ENCODE assay signal across 8 mouse cellular contexts in the genomic region with DNA sequence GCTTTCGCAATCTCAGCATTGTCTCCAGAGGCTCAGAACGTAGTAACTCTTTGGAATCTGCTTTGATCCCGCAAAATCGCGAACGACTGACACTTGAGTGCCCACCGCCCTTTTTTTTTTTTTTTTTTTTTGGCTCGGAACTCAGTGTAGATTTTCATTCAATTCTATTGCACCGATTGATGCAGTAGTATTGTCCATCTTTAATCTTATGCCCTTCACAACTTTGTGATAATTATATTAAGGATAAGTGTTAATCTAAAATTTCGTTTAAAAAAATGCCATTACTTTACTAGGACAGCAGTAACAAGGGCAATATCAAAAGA. TPM values are rescaled to one million over a fixed set of nuclear protein-coding genes. Genes with fewer than 3 reads are reported as not detected.
DNase-seq lines count a peak whose midpoint lies in the region; ATAC-seq and TF ChIP-seq lines count a peak whose summit lies in the region.

No protein-coding gene starts in this region.

- peaks cover 11% of the 10 kb centered on the region for H3K79me3 ChIP-seq in C2C12 (ENCODE audit: low read depth)

- no peak overlapping the region for H3K9ac ChIP-seq in heart, adult 2 months (ENCODE audit: low read depth, low read length)
- peak overlapping the region; percentile 43; the same call in 1 of the 2 replicates for H3K9ac ChIP-seq in forebrain, embryonic 14.5 days (ENCODE audit: low read length)
- H3K9ac ChIP-seq in liver, embryonic 15.5 days: no peak overlapping the region

- WGBS in heart, adult 2 months: 2% methylated on average over 10 of the region's 10 CpGs
- 1% methylated on average over 10 of the region's 10 CpGs for WGBS in forebrain, embryonic 14.5 days
- WGBS in liver, embryonic 15.5 days (ENCODE audit: insufficient replicate concordance): 1% methylated on average over 10 of the region's 10 CpGs

- H3ac ChIP-seq in C2C12 (ENCODE audit: control insufficient read depth, insufficient read length, low read depth): no peak overlapping the region

- H3K4me2 ChIP-seq in forebrain, embryonic 14.5 days (ENCODE audit: low read length): peak overlapping the region; percentile 89
- H3K4me2 ChIP-seq in liver, embryonic 15.5 days: peak overlapping the region; percentile 88

- peaks cover 3% of the 10 kb centered on the region for H3K4me1 ChIP-seq in heart, adult 2 months (ENCODE audit: control insufficient read depth, insufficient read depth, low read length)
- H3K4me1 ChIP-seq in forebrain, embryonic 14.5 days (ENCODE audit: control insufficient read depth, insufficient read depth, low read length): peaks cover 7% of the 10 kb centered on the region
- H3K4me1 ChIP-seq in liver, embryonic 15.5 days (replicated peaks): peaks cover 40% of the 10 kb centered on the region

- TF ChIP-seq POLR2A in heart, adult 2 months (IDR thresholded peaks at IDR 0.05; ENCODE audit: insufficient read depth, low read depth, low read length): no peak

- DNase-seq in heart, adult 2 months: no peak
- DNase-seq in heart, adult 9 months (ENCODE audit: low spot score in 2 of 2): no peak
- DNase-seq in forebrain, embryonic 14.5 days (ENCODE audit: low spot score): no peak
- DNase-seq in left cerebral cortex, adult 11 months (ENCODE audit: low spot score): no peak
- DNase-seq in left cerebral cortex, adult 18-20 months (ENCODE audit: low spot score in 2 of 2): no peak
- DNase-seq in embryo, embryonic 10 days (ENCODE audit: low spot score): no peak

- no peaks in the 10 kb centered on the region for H3K79me2 ChIP-seq in heart, adult 2 months (replicated peaks; ENCODE audit: control insufficient read depth, insufficient read depth, low read length)
- peaks cover 16% of the 10 kb centered on the region for H3K79me2 ChIP-seq in C2C12 (ENCODE audit: control insufficient read depth, insufficient read depth)

- no peaks in the 10 kb centered on the region for H3K27me3 ChIP-seq in heart, adult 2 months (ENCODE audit: control insufficient read depth, insufficient read depth, low read length)
- H3K27me3 ChIP-seq in C2C12 (ENCODE audit: control insufficient read depth, insufficient read depth, insufficient read length): no peaks in the 10 kb centered on the region
- no peaks in the 10 kb centered on the region for H3K27me3 ChIP-seq in forebrain, embryonic 14.5 days (replicated peaks; ENCODE audit: control insufficient read depth, insufficient read depth, low read length)
- H3K27me3 ChIP-seq in liver, embryonic 15.5 days: no peaks in the 10 kb centered on the region

- ATAC-seq in forebrain, embryonic 14.5 days: no peak
- no peak for ATAC-seq in liver, embryonic 15.5 days (ENCODE audit: insufficient read depth)

- intact Hi-C loops in heart, adult 2 months (cut with DNase I): loop anchor here (10.0 kb wide), 2 partner anchors 321 to 1029 kb away; a partner anchor contains a TSS

- no peak for TF ChIP-seq CTCF in heart, adult 2 months (IDR thresholded peaks at IDR 0.05)
- TF ChIP-seq CTCF in C2C12 (IDR thresholded peaks at IDR 0.05; ENCODE audit: control insufficient read depth, insufficient read depth, insufficient read length): no peak

- H3K27ac ChIP-seq in heart, adult 2 months: no peak overlapping the region
- no peak overlapping the region for H3K27ac ChIP-seq in forebrain, embryonic 14.5 days (ENCODE audit: low read depth, low read length)
- H3K27ac ChIP-seq in liver, embryonic 15.5 days (replicated peaks): no peak overlapping the region

- TF ChIP-seq EP300 in heart, adult 2 months (IDR thresholded peaks at IDR 0.05; ENCODE audit: insufficient read depth, low read depth, low read length): no peak

- H3K9me3 ChIP-seq in forebrain, embryonic 14.5 days (replicated peaks; ENCODE audit: control insufficient read depth, low read length): no peaks in the 10 kb centered on the region
- no peaks in the 10 kb centered on the region for H3K9me3 ChIP-seq in liver, embryonic 15.5 days (replicated peaks)

- no peaks in the 10 kb centered on the region for H3K36me3 ChIP-seq in heart, adult 2 months (ENCODE audit: control insufficient read depth, insufficient read depth, low read length)
- peaks cover 5% of the 10 kb centered on the region for H3K36me3 ChIP-seq in C2C12 (ENCODE audit: control insufficient read depth, insufficient read depth)
- peaks cover 10% of the 10 kb centered on the region for H3K36me3 ChIP-seq in forebrain, embryonic 14.5 days (ENCODE audit: control insufficient read depth, insufficient read depth, low read length)
- peaks cover 26% of the 10 kb centered on the region for H3K36me3 ChIP-seq in liver, embryonic 15.5 days (replicated peaks)

- peak overlapping the region; percentile 82 for H3K4me3 ChIP-seq in heart, adult 2 months
- H3K4me3 ChIP-seq in C2C12 (ENCODE audit: insufficient read depth, poor library complexity, severe bottlenecking): no peak overlapping the region
- H3K4me3 ChIP-seq in forebrain, embryonic 14.5 days (ENCODE audit: low read depth, low read length): peak overlapping the region; percentile 67
- H3K4me3 ChIP-seq in liver, embryonic 15.5 days (replicated peaks): peak overlapping the region; percentile 76

TF ChIP-seq in C2C12, 6 proteins besides CTCF, POLR2A, EP300 and RAD21:
- TF ChIP-seq CEBPB (IDR thresholded peaks at IDR 0.05; ENCODE audit: low read depth) (peak; percentile 95), FOSL1 (IDR thresholded peaks at IDR 0.05; ENCODE audit: insufficient read depth, low read length, poor library complexity, severe bottlenecking) (no peak)

RNA-seq across cellular contexts. Expression of a gene that starts 0.3 kb away (rescaled TPM):
- not detected for total RNA-seq in heart, adult 2 months (2021)
- not detected in 2 replicates for polyA plus RNA-seq in heart, adult 2 months (2012; rRNA removed)
- 0.13 TPM for polyA plus RNA-seq in C2C12 (2012; fragmentation: generic; extraction: Trizol)
- 0.95 and 0.97 TPM in 2 replicates for polyA plus RNA-seq in forebrain, embryonic 14.5 days (2014; fragmentation: Nextera tagmentation; extraction: Ambion mirVana)
- polyA plus RNA-seq in liver, embryonic 15.5 days (2015; fragmentation: Nextera tagmentation; extraction: Ambion mirVana): 0.06 and 0.15 TPM in 2 replicates
- under 1 TPM; 0.46 to 0.80 TPM for total RNA-seq in left cerebral cortex, adult 18-20 months (2021)

RNA-seq across cellular contexts. Expression of a gene that starts 0.6 kb away (rescaled TPM):
- total RNA-seq in heart, adult 2 months (2021): 10 to 100 TPM; 16.1 to 19.1 TPM
- polyA plus RNA-seq in heart, adult 2 months (2012; rRNA removed): 10.5 and 18.0 TPM in 2 replicates
- polyA plus RNA-seq in C2C12 (2012; fragmentation: generic; extraction: Trizol): 55.7 TPM
- 78.6 and 80.3 TPM in 2 replicates for polyA plus RNA-seq in forebrain, embryonic 14.5 days (2014; fragmentation: Nextera tagmentation; extraction: Ambion mirVana)
- polyA plus RNA-seq in liver, embryonic 15.5 days (2015; fragmentation: Nextera tagmentation; extraction: Ambion mirVana): 51.3 and 52.9 TPM in 2 replicates
- total RNA-seq in left cerebral cortex, adult 18-20 months (2021): 10 to 100 TPM; 23.4 to 23.9 TPM

RNA-seq across cellular contexts. Expression of a gene that starts 5.7 kb away (rescaled TPM):
- 10 to 100 TPM; 65.6 to 70.8 TPM for total RNA-seq in heart, adult 2 months (2021)
- 123 and 126 TPM in 2 replicates for polyA plus RNA-seq in heart, adult 2 months (2012; rRNA removed)
- 147 TPM for polyA plus RNA-seq in C2C12 (2012; fragmentation: generic; extraction: Trizol)
- polyA plus RNA-seq in forebrain, embryonic 14.5 days (2014; fragmentation: Nextera tagmentation; extraction: Ambion mirVana): 73.8 and 80.9 TPM in 2 replicates
- polyA plus RNA-seq in liver, embryonic 15.5 days (2015; fragmentation: Nextera tagmentation; extraction: Ambion mirVana): 582 and 589 TPM in 2 replicates
- total RNA-seq in left cerebral cortex, adult 18-20 months (2021): 10 to 100 TPM; 36.4 to 41.0 TPM

RNA-seq across cellular contexts. Expression of a gene that starts 22.2 kb away (rescaled TPM):
- total RNA-seq in heart, adult 2 months (2021): 1 to 10 TPM; 3.9 to 4.0 TPM
- polyA plus RNA-seq in heart, adult 2 months (2012; rRNA removed): 9.0 and 11.2 TPM in 2 replicates
- polyA plus RNA-seq in C2C12 (2012; fragmentation: generic; extraction: Trizol): 19.7 TPM
- polyA plus RNA-seq in forebrain, embryonic 14.5 days (2014; fragmentation: Nextera tagmentation; extraction: Ambion mirVana): 12.8 and 13.8 TPM in 2 replicates
- polyA plus RNA-seq in liver, embryonic 15.5 days (2015; fragmentation: Nextera tagmentation; extraction: Ambion mirVana): 7.8 and 9.6 TPM in 2 replicates
- total RNA-seq in left cerebral cortex, adult 18-20 months (2021): 1 to 10 TPM; 8.9 to 9.0 TPM

RNA-seq across cellular contexts. Expression of a gene that starts 34.2 kb away (rescaled TPM):
- total RNA-seq in heart, adult 2 months (2021): 10 to 100 TPM; 23.5 to 33.7 TPM
- polyA plus RNA-seq in heart, adult 2 months (2012; rRNA removed): 48.1 and 49.4 TPM in 2 replicates
- 49.8 TPM for polyA plus RNA-seq in C2C12 (2012; fragmentation: generic; extraction: Trizol)
- 36.7 and 44.8 TPM in 2 replicates for polyA plus RNA-seq in forebrain, embryonic 14.5 days (2014; fragmentation: Nextera tagmentation; extraction: Ambion mirVana)
- polyA plus RNA-seq in liver, embryonic 15.5 days (2015; fragmentation: Nextera tagmentation; extraction: Ambion mirVana): 5.4 and 5.8 TPM in 2 replicates
- 10 to 100 TPM; 25.7 TPM for total RNA-seq in left cerebral cortex, adult 18-20 months (2021)
